Mouse (Mus musculus): ENCODE results near the gene Ifngr1.

- TF ChIP-seq CTCF (IDR thresholded peaks at IDR 0.05; ENCODE audit: extremely low read depth, insufficient read depth, low read length) (no peak), POLR2A (IDR thresholded peaks at IDR 0.05; ENCODE audit: extremely low read depth, insufficient read depth, low read length) (no peak)
Measured at GRCm38 (mm10) chr10:19657426-19657825, 65.7 kb downstream of the Ifngr1 start.
